Mouse (Mus musculus): ENCODE measurements around the gene Rap1gap2. TPM values are rescaled to one million over a fixed set of nuclear protein-coding genes. Genes with fewer than 3 reads are reported as not detected.
"Not testable (repeated sequence)": the region's sequence is repeated elsewhere in the genome, so short reads cannot be mapped to it uniquely, and the experiment has no call there.

Rap1gap2 gene
- polyA plus RNA-seq, 1 experiment from 2014 or later: 3.8 TPM

DNA sequence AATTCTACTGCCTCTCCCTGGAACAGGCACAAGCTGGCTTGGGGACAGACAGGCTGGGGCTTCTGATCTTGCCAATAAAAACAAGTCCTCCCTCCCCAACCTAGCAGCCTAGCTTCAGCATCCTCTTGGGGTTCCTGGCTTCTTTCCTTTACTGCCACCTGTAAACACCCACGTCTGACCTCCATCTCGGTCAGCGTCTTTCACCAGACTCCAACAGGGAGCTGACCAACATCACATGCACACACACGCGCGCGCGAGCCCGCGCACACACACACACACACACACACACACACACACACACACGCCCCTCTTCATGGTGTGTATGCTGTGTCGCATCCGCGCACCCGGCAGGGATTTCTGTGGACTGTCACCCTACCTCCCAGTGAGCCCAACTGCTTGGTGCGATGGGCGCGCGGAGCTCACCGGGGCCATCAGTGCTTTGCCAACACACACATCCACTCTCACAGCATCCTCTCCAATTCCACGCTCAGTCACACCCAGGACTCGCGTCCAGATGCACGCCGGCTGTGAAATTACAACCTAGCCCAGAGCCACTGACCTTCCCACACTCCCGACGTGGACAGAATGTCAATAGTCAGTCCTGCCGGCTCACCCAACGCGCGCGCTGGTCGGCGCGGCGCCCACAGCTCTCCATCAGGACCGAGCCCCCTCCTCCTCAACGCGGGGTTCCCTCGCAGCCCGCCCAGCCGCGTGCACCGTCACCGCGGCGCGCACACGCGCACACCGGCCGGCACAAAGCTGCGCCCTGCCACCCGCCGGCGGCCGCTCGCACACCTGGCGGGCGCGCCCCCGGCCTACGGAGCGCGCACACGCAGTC is 21.1 kb downstream of the Rap1gap2 start:
- no peak overlapping the region for H3K9ac ChIP-seq
- H3K27me3 ChIP-seq: peaks cover 84% of the 10 kb centered on the region
- H3K4me1 ChIP-seq (replicated peaks): peaks cover 6% of the 10 kb centered on the region
- no peaks in the 10 kb centered on the region for H3K9me3 ChIP-seq (replicated peaks)
- H3K36me3 ChIP-seq: no peaks in the 10 kb centered on the region
- no peak overlapping the region for H3K27ac ChIP-seq
- H3K4me2 ChIP-seq: peak overlapping the region; percentile 57
- no peak for ATAC-seq (replicated peaks; ENCODE audit: insufficient number of reproducible peaks, insufficient read depth, low FRiP score, low read depth)
- WGBS: 3% methylated on average over 66 of the region's 66 CpGs
- H3K4me3 ChIP-seq: peak overlapping the region; percentile 31

DNA sequence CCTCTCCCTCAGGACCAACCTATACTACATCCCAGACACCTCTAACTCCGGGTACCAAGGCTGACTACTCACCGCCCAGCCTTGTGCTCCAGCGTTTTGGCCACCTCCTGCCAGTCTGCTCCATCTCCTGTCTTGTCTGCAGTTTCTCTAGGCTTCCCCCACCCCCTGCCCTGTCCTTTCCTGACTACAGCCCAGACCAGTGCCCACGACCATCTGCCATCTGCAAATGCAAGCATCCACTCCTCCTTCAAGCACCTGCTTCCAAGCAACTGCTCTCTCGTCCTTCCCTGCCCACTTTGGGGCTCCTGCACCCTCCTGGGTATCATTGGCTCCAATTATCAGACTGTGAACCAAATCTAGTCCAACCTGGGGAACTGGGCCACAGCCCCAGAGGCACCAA is 24.3 kb downstream of the Rap1gap2 start:
- Histone ChIP-seq H3K4me3 (no peak overlapping the region), H3K9me3 (replicated peaks) (no peaks in the 10 kb centered on the region), H3K9ac (no peak overlapping the region), H3K4me1 (replicated peaks) (peaks cover 6% of the 10 kb centered on the region), H3K4me2 (no peak overlapping the region), H3K27me3 (peaks cover 82% of the 10 kb centered on the region), H3K36me3 (no peaks in the 10 kb centered on the region), H3K27ac (no peak overlapping the region)
- 61% methylated on average over 5 of the region's 5 CpGs for WGBS
- no peak for ATAC-seq (replicated peaks; ENCODE audit: insufficient number of reproducible peaks, insufficient read depth, low FRiP score, low read depth)

DNA sequence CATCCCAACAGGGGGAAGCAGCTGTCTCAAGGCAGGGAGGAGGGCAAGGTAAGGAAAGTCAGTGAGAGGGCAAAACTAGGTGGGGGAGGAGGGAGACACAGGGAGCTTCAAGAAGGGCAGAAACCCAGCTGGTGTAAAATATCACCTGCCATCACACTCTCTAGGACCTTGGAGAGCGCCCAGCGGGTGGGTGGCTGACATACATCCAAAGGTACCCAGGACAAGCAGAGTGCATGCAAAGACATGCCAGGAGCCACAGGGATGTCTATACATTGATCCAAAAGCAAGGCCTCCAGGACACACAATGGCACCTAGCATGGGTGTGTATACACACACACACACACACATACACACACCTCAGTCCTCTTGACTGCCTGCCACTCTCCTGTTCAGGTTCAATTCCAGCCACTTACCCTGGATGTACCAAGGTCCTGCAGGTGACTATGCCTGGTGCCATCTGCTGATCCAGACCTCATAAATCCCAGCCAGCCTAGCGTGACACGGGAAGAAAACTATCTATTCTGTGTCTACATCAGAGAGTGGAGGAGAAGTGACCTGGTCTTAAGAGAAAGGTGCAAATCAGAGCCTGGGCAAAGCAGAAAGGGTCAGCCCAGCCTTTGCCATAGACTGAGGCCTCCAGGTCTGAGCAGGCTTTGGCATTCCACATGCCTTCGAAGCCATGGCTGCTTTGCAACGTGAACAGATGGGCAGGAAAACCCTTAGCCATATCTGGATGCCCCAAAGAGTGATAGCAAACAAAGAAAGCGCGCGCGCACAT is 25.6 kb downstream of the Rap1gap2 start:
- Histone ChIP-seq H3K9ac (no peak overlapping the region), H3K9me3 (replicated peaks) (no peaks in the 10 kb centered on the region), H3K27me3 (peaks cover 70% of the 10 kb centered on the region), H3K27ac (no peak overlapping the region), H3K4me2 (no peak overlapping the region), H3K4me1 (replicated peaks) (peaks cover 6% of the 10 kb centered on the region), H3K4me3 (no peak overlapping the region), H3K36me3 (no peaks in the 10 kb centered on the region)
- ATAC-seq (replicated peaks; ENCODE audit: insufficient number of reproducible peaks, insufficient read depth, low FRiP score, low read depth): no peak
- WGBS: 58% methylated on average over 10 of the region's 10 CpGs

DNA sequence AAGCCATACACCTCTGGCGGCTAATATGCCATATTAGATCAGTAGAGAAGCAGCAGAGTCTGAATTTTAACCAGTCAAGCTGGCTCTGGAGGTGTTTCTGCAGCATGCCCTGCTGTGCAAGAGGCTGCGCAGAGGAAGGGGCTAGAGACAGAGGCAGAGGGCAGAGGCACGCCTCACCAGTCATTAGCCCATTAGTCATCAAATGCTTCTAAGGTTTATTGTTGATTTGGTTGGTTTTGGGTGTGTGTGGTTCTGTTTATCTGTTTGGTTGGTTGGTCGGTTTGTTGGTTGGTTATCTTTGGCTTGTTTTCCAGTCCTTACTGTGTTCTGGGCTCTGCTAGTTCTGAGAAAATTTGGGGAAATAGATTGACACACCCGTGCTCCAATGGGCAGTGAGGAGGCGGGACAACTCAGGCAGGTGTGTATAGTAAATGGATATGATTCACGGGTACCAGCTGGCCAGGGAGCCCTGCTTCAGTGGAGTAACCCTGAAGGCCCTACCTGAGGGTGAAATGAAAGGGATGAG is 26.8 kb downstream of the Rap1gap2 start:
- no peaks in the 10 kb centered on the region for H3K4me1 ChIP-seq (replicated peaks)
- H3K9ac ChIP-seq: no peak overlapping the region
- H3K9me3 ChIP-seq (replicated peaks): no peaks in the 10 kb centered on the region
- H3K27ac ChIP-seq: no peak overlapping the region
- H3K36me3 ChIP-seq: no peaks in the 10 kb centered on the region
- peaks cover 57% of the 10 kb centered on the region for H3K27me3 ChIP-seq
- no peak overlapping the region for H3K4me3 ChIP-seq
- no peak overlapping the region for H3K4me2 ChIP-seq
- ATAC-seq (replicated peaks; ENCODE audit: insufficient number of reproducible peaks, insufficient read depth, low FRiP score, low read depth): no peak
- WGBS: 64% methylated on average over 7 of the region's 7 CpGs

DNA sequence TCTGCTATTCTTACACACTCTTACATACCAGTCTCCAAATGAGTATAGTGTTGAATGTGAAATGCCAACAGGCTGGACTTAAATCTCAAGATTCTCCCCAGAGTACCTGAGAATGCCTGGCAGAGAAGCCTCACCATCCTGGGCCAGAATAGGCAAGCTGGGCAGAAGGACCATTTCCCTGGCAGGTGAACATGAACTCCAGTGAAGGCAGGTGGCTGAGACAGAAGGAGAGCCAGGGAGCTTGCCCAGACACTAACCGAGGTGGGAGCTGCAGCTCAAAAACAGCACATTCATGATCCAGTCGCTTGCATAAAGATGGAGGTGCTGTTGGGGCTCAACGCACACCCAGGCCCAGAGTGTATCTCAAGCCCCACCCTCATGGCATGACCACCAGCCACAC is 28.3 kb downstream of the Rap1gap2 start:
- H3K4me3 ChIP-seq: no peak overlapping the region
- no peak for ATAC-seq (replicated peaks; ENCODE audit: insufficient number of reproducible peaks, insufficient read depth, low FRiP score, low read depth)
- H3K36me3 ChIP-seq: no peaks in the 10 kb centered on the region
- no peaks in the 10 kb centered on the region for H3K4me1 ChIP-seq (replicated peaks)
- H3K4me2 ChIP-seq: no peak overlapping the region
- H3K9me3 ChIP-seq (replicated peaks): no peaks in the 10 kb centered on the region
- 77% methylated on average over 3 of the region's 3 CpGs for WGBS
- no peak overlapping the region for H3K9ac ChIP-seq
- peaks cover 43% of the 10 kb centered on the region for H3K27me3 ChIP-seq
- no peak overlapping the region for H3K27ac ChIP-seq

DNA sequence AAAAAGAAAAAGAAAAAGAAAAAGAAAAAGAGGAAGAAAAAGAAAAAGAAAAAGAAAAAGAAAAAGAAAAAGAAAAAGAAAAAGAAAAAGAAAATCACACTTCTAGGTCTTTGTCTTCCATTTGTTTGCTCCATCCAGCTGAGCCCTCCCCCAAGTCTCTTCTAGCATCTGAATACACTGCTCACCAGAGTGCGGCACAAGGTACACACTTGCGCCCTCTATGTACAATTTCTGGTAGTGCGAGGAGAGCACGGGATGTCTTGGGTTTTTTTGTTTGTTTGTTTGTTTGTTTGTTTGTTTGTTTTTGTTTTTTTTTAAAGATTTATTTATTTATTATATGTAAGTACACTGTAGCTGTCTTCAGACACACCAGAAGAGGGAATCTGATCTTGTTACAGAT is 29.4 kb downstream of the Rap1gap2 start:
- H3K4me2 ChIP-seq; H3K36me3 ChIP-seq; H3K4me1 ChIP-seq (replicated peaks); H3K9me3 ChIP-seq (replicated peaks); H3K9ac ChIP-seq; ATAC-seq (replicated peaks; ENCODE audit: insufficient number of reproducible peaks, insufficient read depth, low FRiP score, low read depth); H3K4me3 ChIP-seq; H3K27ac ChIP-seq: not testable (repeated sequence)
- peaks cover 35% of the 10 kb centered on the region for H3K27me3 ChIP-seq
- 49% methylated on average over 4 of the region's 4 CpGs for WGBS

DNA sequence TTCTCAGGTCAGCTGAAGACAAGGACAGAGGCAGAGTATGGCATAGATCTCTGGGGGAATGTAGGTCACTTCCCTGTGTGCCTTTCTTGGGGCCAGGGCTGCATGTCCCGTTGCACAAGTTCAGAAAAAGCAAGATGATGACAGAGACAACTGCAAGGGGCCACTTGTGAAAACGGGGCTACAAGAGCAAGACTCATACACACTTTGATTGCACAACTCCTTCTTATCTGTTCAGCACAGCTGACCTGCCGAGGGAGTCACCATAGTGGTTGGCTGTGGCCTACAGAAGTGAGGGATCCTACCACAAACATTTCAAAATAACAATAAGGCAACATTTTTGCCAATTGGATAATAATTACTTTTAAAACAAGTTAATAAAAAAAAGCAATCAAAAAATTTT is 33.6 kb downstream of the Rap1gap2 start:
- 34% methylated on average over 3 of the region's 3 CpGs for WGBS
- no peak overlapping the region for H3K27ac ChIP-seq
- ATAC-seq (replicated peaks; ENCODE audit: insufficient number of reproducible peaks, insufficient read depth, low FRiP score, low read depth): no peak

DNA sequence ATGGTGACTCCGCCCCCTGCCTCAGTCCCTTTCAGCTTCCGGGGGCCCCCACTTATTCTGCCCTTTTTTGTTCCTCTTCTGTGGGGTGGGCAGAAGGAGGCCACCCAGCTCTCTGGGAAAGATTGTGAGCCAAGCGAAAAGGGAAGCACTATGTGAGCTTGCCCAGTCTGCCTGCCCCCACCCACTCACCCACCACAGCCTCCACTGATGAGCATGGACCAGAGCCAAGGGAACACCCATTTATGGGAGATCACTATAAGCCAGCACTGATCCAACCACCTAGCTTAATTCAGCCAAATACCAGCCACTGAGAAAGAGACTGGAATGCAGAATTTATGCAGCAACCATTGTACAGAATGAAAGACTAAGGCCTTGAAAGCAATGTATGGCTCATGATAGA is 34.8 kb downstream of the Rap1gap2 start:
- ATAC-seq (replicated peaks; ENCODE audit: insufficient number of reproducible peaks, insufficient read depth, low FRiP score, low read depth): no peak
- Histone ChIP-seq H3K9me3 (replicated peaks) (no peaks in the 10 kb centered on the region), H3K4me2 (no peak overlapping the region), H3K36me3 (no peaks in the 10 kb centered on the region), H3K4me3 (no peak overlapping the region), H3K4me1 (replicated peaks) (no peaks in the 10 kb centered on the region; the same call in 1 of the 2 replicates), H3K9ac (no peak overlapping the region), H3K27ac (no peak overlapping the region), H3K27me3 (no peaks in the 10 kb centered on the region; the same call in 1 of the 2 replicates)
- WGBS: 69% methylated on average over 3 of the region's 3 CpGs

More for the DNA sequence above, 33.6 kb downstream of the Rap1gap2 start:
- no peak overlapping the region for H3K4me2 ChIP-seq
- H3K36me3 ChIP-seq: no peaks in the 10 kb centered on the region
- H3K27me3 ChIP-seq: no peaks in the 10 kb centered on the region; the same call in 1 of the 2 replicates
- no peak overlapping the region for H3K4me3 ChIP-seq
- H3K9me3 ChIP-seq (replicated peaks): no peaks in the 10 kb centered on the region
- no peaks in the 10 kb centered on the region; the same call in 1 of the 2 replicates for H3K4me1 ChIP-seq (replicated peaks)
- no peak overlapping the region for H3K9ac ChIP-seq

DNA sequence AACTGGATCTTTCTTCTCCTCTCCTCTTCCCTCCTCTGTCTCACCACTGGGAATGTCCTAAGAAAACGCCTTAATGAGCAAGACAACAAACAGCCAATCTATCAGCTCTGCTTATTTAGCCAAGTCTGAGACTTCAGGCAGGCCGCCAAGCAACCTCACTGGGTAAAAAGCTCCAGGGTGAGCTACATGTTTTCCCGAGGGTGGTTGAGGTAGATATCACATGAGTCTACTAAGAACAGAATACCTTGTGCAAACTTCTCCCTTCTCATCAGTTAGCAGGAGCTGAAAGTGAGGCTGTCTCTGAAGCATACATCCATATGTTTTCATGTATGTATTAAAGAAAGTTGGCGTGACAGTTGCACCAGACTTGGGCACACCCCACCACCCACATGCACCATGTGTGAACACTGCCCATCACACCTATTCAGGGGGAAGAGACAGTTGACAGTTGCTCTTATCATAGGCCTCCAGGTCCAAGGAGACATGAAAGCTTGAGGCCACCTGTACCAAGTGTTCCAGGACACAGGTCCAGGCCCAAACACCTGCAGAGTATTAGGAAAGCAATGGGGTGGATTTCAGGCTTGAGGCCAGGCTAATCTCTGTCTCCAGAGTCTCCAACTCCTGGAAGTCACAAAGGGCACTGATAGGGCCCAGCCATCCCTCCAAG is 35.8 kb downstream of the Rap1gap2 start:
- Histone ChIP-seq H3K27me3 (no peaks in the 10 kb centered on the region; the same call in 1 of the 2 replicates), H3K36me3 (no peaks in the 10 kb centered on the region), H3K4me2 (no peak overlapping the region), H3K9me3 (replicated peaks) (no peaks in the 10 kb centered on the region), H3K9ac (no peak overlapping the region), H3K4me1 (replicated peaks) (no peaks in the 10 kb centered on the region; the same call in 1 of the 2 replicates), H3K4me3 (no peak overlapping the region), H3K27ac (no peak overlapping the region)
- ATAC-seq (replicated peaks; ENCODE audit: insufficient number of reproducible peaks, insufficient read depth, low FRiP score, low read depth): no peak
- WGBS: 61% methylated on average over 4 of the region's 4 CpGs

DNA sequence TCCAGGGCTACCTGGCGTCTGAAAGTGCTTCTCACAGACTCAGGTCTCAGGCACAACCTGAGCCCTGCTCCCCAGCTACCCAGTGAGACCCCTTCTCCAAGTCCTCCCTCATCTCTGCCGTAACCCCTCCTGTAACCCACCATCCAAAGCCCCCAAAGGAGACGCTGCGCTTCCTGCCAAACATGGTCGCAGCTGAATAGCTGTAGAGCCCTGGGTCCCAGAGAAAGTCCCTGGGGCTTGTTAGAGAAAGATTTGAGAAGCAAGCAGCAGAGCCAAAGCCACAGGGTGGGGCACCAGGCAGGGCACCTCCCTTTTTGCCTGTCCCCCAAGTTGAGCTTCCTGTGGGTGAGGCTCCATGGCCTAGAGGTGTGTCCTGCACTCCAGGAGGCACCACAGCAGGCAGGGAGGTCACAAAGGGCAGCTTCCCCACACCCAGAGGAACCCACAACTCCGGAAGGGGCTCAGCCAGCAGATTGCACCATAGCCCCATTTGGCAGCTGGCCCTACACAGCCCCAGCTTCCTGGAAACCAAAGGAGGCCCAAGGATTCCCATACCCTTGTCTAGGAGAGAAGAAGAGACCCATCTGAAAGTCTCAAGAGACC is 38.2 kb downstream of the Rap1gap2 start:
- H3K27me3 ChIP-seq: no peaks in the 10 kb centered on the region; the same call in 1 of the 2 replicates
- no peak overlapping the region for H3K4me3 ChIP-seq
- H3K36me3 ChIP-seq: no peaks in the 10 kb centered on the region
- H3K4me1 ChIP-seq (replicated peaks): no peaks in the 10 kb centered on the region; the same call in 1 of the 2 replicates
- no peak overlapping the region for H3K27ac ChIP-seq
- no peak overlapping the region for H3K9ac ChIP-seq
- no peaks in the 10 kb centered on the region for H3K9me3 ChIP-seq (replicated peaks)
- WGBS: 63% methylated on average over 6 of the region's 6 CpGs
- ATAC-seq (replicated peaks; ENCODE audit: insufficient number of reproducible peaks, insufficient read depth, low FRiP score, low read depth): no peak
- H3K4me2 ChIP-seq: no peak overlapping the region

DNA sequence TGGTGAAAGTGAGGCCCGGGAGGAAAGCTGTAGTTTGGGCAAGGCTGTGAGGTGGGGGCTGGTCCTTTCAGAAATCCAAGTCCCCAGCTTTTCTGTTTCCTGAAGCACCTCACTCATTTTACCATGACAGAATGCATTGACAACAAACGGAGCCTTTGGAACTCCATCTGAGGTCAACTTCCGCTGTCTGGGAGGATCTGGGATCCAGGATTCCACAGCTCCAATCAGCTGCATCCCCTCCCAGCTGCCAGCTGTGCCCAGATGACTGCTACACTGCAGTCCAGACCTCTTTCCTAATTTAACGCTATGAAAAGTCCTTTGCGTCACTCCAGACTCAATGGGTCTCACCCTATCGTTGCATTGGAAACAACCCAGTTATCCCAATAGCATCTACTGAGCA is 41.0 kb downstream of the Rap1gap2 start:
- Histone ChIP-seq H3K27me3 (no peaks in the 10 kb centered on the region; the same call in 1 of the 2 replicates), H3K4me3 (no peak overlapping the region), H3K4me2 (no peak overlapping the region), H3K9me3 (replicated peaks) (no peaks in the 10 kb centered on the region), H3K27ac (no peak overlapping the region), H3K4me1 (replicated peaks) (no peaks in the 10 kb centered on the region; the same call in 1 of the 2 replicates), H3K36me3 (no peaks in the 10 kb centered on the region), H3K9ac (no peak overlapping the region)
- no peak for ATAC-seq (replicated peaks; ENCODE audit: insufficient number of reproducible peaks, insufficient read depth, low FRiP score, low read depth)
- 65% methylated on average over 6 of the region's 6 CpGs for WGBS
